Mouse (Mus musculus): ENCODE measurements around the gene Cmtm4. TPM values are rescaled to one million over a fixed set of nuclear protein-coding genes. Genes with fewer than 3 reads are reported as not detected.

Cmtm4 gene
- polyA plus RNA-seq, 1 experiment from 2014 or later: 2.2 TPM

DNA sequence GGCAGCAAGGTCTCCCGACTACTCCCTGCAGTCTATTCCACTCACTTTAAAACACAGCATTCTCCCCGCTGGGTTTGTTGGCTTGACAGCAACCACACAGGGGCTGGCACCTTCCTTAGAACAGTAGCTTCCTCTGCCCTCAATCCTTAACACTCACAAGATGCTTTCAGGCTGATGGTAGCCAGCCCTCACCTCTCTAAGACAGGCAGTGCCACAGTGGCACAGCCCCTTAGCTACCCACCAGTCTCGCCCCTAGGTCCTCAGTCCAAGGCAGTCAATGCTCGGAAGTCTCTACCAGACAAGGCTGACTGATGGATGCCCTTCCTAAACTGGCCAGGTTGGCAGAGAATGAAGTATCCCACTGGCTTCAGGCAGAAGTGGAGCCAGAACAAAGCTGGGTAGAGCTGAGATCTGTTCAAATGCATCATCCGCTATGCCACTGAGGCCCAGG lies 14.6 kb downstream of the Cmtm4 start:
- DNase-seq (ENCODE audit: low spot score): no peak
- H3K4me1 ChIP-seq: peaks cover 65% of the 10 kb centered on the region
- no peak overlapping the region for H3K27ac ChIP-seq (replicated peaks)

DNA sequence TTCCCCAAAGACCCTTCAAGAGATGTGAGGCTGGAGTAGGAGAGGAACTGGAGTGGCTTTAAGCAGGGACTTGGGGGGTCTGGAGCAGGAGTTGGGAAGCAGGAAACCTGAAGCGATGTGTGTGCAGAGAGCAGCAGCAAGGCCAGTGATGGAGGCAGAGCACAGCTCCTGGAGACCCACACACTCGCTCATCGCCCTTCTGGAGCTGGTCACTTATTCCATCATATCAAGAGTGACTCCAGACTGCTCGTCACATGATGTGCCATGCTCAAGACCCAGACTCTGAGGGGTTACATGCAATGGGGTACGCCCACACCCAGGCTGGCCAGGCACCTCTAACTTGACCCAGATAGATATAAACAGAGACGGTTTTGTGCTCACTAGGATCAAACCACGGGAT lies 15.3 kb downstream of the Cmtm4 start:
- H3K4me1 ChIP-seq: peaks cover 65% of the 10 kb centered on the region
- no peak overlapping the region for H3K27ac ChIP-seq (replicated peaks)
- no peak overlapping the region for H3K4me3 ChIP-seq
- no peak for DNase-seq (ENCODE audit: low spot score)
- H3K9me3 ChIP-seq: no peaks in the 10 kb centered on the region
- 86% methylated on average over 7 of the region's 7 CpGs for WGBS
- H3K36me3 ChIP-seq (replicated peaks): no peaks in the 10 kb centered on the region
- no peaks in the 10 kb centered on the region for H3K27me3 ChIP-seq (replicated peaks; ENCODE audit: low read depth, poor library complexity, severe bottlenecking)

More for the DNA sequence above, 14.6 kb downstream of the Cmtm4 start:
- Histone ChIP-seq H3K9me3 (no peaks in the 10 kb centered on the region), H3K36me3 (replicated peaks) (no peaks in the 10 kb centered on the region), H3K4me3 (no peak overlapping the region), H3K27me3 (replicated peaks; ENCODE audit: low read depth, poor library complexity, severe bottlenecking) (no peaks in the 10 kb centered on the region)
- WGBS: 75% methylated on average over 5 of the region's 5 CpGs

DNA sequence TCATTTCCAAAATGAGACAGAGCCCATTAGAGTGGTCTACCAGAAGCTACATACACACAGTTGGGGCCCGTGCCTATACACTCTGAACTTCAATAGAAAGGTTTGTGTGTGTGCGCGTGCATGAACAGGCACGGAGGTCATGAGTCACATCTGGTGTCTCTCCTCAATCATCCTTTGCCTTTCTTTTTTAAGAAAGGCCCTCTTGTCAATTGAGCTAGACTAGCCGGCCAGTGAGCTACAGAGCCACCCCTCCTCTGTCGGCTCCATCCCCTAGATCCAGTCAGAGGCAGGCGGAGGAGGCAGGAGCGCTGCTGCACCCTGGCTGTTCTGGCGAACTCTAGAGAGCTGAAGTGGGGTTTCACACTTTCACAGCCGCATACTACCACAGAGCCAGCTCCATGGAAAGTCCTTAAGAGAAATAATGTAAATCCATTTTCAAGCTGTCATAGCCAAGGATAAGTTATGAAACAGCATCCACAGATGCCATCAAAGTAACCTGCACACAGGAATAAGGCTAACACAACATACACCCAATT lies 16.2 kb downstream of the Cmtm4 start:
- WGBS: 34% methylated on average over 10 of the region's 10 CpGs

DNA sequence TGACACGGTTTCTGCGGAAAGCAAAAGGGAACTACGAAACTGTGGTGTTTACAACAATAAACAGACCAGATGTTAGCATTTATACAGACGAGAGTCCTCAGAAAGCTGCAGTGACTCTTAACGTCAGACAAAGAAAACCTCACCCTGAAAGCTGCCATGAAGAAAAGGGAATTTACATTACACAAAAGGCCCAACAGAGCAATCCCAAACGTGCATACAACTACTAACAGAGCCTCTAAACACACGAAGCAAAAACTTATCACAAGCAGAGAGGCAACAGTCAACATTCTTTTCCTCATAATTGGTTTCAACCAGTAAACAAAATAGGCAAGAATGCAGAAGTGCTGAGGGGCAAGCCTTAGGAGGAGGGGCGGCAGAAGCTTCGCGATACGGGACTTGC lies 18.9 kb downstream of the Cmtm4 start:
- DNase-seq (ENCODE audit: low spot score): no peak

More for the DNA sequence above, 16.2 kb downstream of the Cmtm4 start:
- H3K36me3 ChIP-seq (replicated peaks): no peaks in the 10 kb centered on the region
- H3K9me3 ChIP-seq: no peaks in the 10 kb centered on the region
- H3K4me3 ChIP-seq: no peak overlapping the region
- peak; percentile 45 for DNase-seq (ENCODE audit: low spot score)
- peaks cover 69% of the 10 kb centered on the region for H3K4me1 ChIP-seq
- H3K27me3 ChIP-seq (replicated peaks; ENCODE audit: low read depth, poor library complexity, severe bottlenecking): no peaks in the 10 kb centered on the region
- peak overlapping the region; percentile 24; the same call in 1 of the 2 replicates for H3K27ac ChIP-seq (replicated peaks)

DNA sequence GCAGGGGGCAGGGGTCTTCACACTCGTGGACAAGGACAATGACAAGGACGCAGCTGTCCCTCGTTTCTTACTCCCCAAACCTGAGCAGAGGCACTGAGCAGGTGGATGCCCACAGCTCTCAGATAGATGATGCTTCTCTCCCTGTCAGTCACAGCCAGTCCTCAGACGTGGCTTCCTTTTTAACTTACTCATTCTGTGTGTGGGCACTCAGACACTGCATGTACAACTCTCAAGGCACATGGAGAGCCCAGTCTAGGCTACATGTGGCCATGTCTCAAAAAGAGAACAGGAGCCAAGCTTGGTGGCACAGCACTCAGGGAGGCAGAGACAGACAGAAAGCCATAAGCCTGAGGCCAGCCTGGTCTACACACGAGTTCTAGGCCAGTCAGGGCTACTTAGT lies 19.6 kb downstream of the Cmtm4 start:
- peaks cover 49% of the 10 kb centered on the region for H3K4me1 ChIP-seq
- H3K36me3 ChIP-seq (replicated peaks): no peaks in the 10 kb centered on the region
- H3K27ac ChIP-seq (replicated peaks): peak overlapping the region; percentile 54; the same call in 1 of the 2 replicates
- WGBS: 67% methylated on average over 5 of the region's 5 CpGs
- no peak for DNase-seq (ENCODE audit: low spot score)
- H3K27me3 ChIP-seq (replicated peaks; ENCODE audit: low read depth, poor library complexity, severe bottlenecking): no peaks in the 10 kb centered on the region
- H3K9me3 ChIP-seq: no peaks in the 10 kb centered on the region
- H3K4me3 ChIP-seq: no peak overlapping the region

More for the DNA sequence above, 18.9 kb downstream of the Cmtm4 start:
- Histone ChIP-seq H3K9me3 (no peaks in the 10 kb centered on the region), H3K27ac (replicated peaks) (no peak overlapping the region), H3K27me3 (replicated peaks; ENCODE audit: low read depth, poor library complexity, severe bottlenecking) (no peaks in the 10 kb centered on the region), H3K4me1 (peaks cover 56% of the 10 kb centered on the region), H3K36me3 (replicated peaks) (no peaks in the 10 kb centered on the region), H3K4me3 (no peak overlapping the region)
- 57% methylated on average over 11 of the region's 11 CpGs for WGBS

DNA sequence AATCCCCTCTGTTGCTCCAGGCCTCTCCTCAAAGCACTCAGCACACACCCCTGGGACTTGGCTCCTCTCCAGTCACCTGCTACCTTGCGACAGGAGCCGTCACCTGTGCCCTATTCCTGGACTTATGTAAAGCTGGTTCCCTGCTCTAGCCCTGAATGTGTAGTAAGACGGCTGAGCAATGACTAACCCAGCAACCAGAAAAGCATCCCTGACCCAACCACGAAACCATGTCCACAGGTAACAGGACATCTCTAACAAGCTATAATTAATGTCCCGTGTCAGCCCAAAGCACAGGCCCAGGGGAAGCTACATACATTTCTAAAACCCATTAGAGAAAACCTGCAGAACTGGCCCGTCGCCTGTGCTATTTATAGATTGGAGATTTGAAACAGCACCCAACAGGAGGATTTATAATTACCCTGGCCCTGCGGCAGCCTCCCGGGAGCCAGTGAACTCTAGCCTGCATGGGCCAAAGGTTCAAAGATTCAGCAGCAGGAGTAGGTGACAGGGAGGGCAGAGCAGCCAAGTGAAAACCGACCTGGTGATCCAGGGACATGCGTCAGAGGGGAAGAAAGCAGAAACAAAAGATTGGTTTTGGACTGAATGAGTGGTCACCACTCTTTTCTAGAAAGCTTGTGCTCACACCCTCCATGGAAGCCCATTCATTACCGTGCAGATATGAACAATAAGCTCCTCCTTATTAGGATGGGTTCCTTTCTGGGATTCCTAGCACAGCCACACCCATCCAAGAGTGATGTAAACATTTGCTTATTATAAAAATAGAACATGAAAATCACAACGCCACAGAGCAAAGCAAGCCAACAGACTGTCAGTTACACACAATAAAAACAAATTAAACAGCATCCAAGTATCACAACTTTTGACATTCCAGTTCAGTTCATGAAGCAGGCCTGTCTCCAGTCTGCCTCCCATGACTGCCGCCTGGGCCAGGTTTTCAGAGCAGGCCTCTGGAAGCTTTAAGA lies 20.5 kb downstream of the Cmtm4 start:
- Histone ChIP-seq H3K36me3 (replicated peaks) (no peaks in the 10 kb centered on the region), H3K27me3 (replicated peaks; ENCODE audit: low read depth, poor library complexity, severe bottlenecking) (no peaks in the 10 kb centered on the region), H3K4me3 (no peak overlapping the region), H3K9me3 (no peaks in the 10 kb centered on the region), H3K27ac (replicated peaks) (peak overlapping the region; percentile 54; the same call in 1 of the 2 replicates), H3K4me1 (peaks cover 41% of the 10 kb centered on the region)
- 56% methylated on average over 14 of the region's 14 CpGs for WGBS
- peak; percentile 35 for DNase-seq (ENCODE audit: low spot score)

DNA sequence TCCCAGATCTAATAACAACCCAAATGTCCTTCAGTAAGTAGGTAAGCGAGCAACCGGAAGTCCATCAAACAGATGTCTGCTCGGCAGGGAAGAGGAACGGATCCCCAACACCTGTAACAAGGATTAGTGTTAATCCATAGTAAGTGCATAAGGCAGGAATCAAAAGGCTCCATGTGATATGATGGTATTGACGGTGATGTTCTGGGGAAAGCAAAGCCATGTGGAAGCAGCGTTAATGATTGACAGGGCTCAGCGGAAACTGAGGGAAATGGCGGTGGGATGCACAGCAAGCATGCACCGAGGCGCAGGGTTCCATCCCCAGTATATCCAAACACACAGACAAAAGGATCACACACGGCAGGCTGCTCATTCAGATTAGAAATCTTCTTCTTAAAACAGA lies 21.3 kb downstream of the Cmtm4 start:
- Histone ChIP-seq H3K36me3 (replicated peaks) (no peaks in the 10 kb centered on the region), H3K4me1 (peaks cover 38% of the 10 kb centered on the region)
- 78% methylated on average over 11 of the region's 11 CpGs for WGBS

DNA sequence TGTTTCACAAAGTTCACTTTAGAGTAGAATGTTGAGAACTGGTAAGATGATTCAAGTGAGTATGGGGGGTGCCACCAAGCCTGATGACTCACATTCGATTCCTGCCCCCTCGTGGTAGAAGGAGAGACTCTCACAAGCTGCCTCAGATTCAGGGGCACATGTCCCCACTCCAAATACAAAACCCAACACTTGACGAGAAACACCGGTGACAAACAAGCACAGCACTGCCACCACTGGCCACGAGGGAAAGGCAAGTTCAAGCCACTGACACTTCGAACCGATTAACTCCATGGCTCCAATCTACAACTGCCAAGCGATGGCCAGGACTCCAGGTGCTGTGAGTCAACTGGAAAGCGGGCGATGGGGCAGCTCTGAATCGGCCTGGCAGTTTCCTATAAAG lies 21.8 kb downstream of the Cmtm4 start:
- Histone ChIP-seq H3K4me3 (no peak overlapping the region), H3K27me3 (replicated peaks; ENCODE audit: low read depth, poor library complexity, severe bottlenecking) (no peaks in the 10 kb centered on the region), H3K9me3 (no peaks in the 10 kb centered on the region), H3K36me3 (replicated peaks) (no peaks in the 10 kb centered on the region), H3K4me1 (peaks cover 33% of the 10 kb centered on the region), H3K27ac (replicated peaks) (no peak overlapping the region)
- DNase-seq (ENCODE audit: low spot score): no peak
- WGBS: 84% methylated on average over 11 of the region's 11 CpGs

More for the DNA sequence above, 21.3 kb downstream of the Cmtm4 start:
- no peak overlapping the region for H3K27ac ChIP-seq (replicated peaks)
- H3K9me3 ChIP-seq: no peaks in the 10 kb centered on the region
- H3K27me3 ChIP-seq (replicated peaks; ENCODE audit: low read depth, poor library complexity, severe bottlenecking): no peaks in the 10 kb centered on the region
- no peak for DNase-seq (ENCODE audit: low spot score)
- H3K4me3 ChIP-seq: no peak overlapping the region

DNA sequence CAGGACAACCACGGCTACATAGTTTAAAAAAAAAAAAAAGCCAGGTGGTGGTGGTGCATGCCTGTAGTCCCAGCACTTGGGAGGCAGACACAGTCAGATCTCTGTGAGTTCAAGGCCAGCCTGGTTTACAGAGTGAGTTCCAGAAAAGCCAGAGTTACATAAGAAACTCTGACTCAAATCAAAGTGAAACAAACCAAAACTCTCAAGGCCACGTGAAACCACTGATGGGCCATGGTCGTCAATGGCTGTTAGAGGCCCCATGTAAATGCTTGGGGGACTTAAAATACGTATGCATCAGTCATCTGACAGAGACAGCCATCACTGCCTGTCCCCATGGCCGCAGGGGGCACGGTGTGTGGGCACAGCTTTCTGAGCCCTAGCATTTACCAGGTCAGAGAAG lies 24.5 kb downstream of the Cmtm4 start:
- H3K27ac ChIP-seq (replicated peaks): no peak overlapping the region
- 89% methylated on average over 6 of the region's 6 CpGs for WGBS

DNA sequence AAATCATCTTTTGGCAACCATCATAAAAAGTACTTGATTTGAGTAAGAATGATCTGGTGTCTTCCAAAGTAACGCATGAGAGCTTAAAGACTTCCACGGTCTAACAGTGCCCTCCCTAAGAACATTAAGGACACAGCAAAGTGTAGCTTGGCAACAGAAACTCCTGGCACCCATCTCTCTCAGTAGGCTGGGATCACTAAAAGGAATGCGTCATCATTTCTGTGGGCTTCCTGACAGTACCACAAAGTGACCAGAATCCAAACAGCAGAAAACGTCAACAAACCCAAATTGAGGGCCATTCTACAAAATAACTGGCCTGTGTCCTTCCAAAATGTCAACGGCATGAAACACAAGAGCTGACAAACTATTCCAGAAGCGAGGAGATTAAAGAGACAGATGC lies 25.5 kb downstream of the Cmtm4 start:
- Histone ChIP-seq H3K36me3 (replicated peaks) (peaks cover 5% of the 10 kb centered on the region; the same call in 1 of the 2 replicates), H3K4me3 (no peak overlapping the region), H3K27me3 (replicated peaks; ENCODE audit: low read depth, poor library complexity, severe bottlenecking) (no peaks in the 10 kb centered on the region), H3K9me3 (no peaks in the 10 kb centered on the region), H3K27ac (replicated peaks) (no peak overlapping the region), H3K4me1 (peaks cover 33% of the 10 kb centered on the region)
- 87% methylated on average over 6 of the region's 6 CpGs for WGBS
- DNase-seq (ENCODE audit: low spot score): no peak

More for the DNA sequence above, 24.5 kb downstream of the Cmtm4 start:
- no peaks in the 10 kb centered on the region for H3K9me3 ChIP-seq
- DNase-seq (ENCODE audit: low spot score): no peak
- peaks cover 35% of the 10 kb centered on the region for H3K4me1 ChIP-seq
- H3K27me3 ChIP-seq (replicated peaks; ENCODE audit: low read depth, poor library complexity, severe bottlenecking): no peaks in the 10 kb centered on the region
- H3K4me3 ChIP-seq: no peak overlapping the region
- no peaks in the 10 kb centered on the region for H3K36me3 ChIP-seq (replicated peaks)

DNA sequence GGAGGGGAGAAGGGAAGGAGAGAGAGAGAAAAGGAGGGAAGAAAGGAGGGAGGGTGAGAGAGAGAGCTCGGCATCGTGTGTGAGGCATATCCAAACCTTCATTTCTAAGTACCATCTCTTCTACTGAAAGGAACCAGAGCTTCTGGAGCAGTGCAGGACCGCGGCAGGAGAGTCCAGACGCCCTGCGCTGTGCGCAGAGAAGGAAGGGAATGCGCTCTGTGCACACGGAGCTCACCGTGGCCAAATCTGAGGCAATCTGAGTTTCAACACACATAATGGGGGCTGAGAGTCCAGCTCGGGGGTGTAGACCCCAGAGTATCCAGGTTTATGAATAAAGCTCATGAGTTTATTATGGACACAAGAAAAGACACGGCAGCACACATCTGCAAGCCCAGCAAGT lies 26.0 kb downstream of the Cmtm4 start:
- 84% methylated on average over 12 of the region's 12 CpGs for WGBS
- Histone ChIP-seq H3K9me3 (no peaks in the 10 kb centered on the region), H3K4me1 (peaks cover 29% of the 10 kb centered on the region)

DNA sequence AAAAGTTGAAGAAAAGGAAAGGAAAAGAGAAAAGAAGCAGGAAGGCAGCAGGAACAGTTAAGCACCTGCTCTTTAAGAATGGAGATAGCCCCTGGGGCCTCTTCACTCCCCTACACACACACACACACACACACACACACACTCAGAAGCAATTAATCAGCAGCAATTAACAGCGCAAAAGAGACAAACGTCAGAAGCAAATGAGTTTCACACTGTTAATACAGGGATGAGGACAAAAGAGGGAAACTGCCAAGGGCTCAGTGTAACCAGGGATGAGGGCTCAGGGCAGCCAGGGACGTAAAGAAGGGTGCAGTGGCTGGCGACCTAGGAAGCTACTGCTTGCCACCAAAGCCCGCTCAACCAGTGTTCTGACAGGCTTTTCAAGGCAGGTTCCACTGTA lies 28.2 kb downstream of the Cmtm4 start:
- 52% methylated on average over 5 of the region's 5 CpGs for WGBS
- Histone ChIP-seq H3K27me3 (replicated peaks; ENCODE audit: low read depth, poor library complexity, severe bottlenecking) (no peaks in the 10 kb centered on the region), H3K36me3 (replicated peaks) (peaks cover 7% of the 10 kb centered on the region; the same call in 1 of the 2 replicates), H3K4me3 (no peak overlapping the region), H3K27ac (replicated peaks) (no peak overlapping the region), H3K4me1 (peaks cover 22% of the 10 kb centered on the region), H3K9me3 (no peaks in the 10 kb centered on the region)
- no peak for DNase-seq (ENCODE audit: low spot score)

More for the DNA sequence above, 26.0 kb downstream of the Cmtm4 start:
- no peak overlapping the region for H3K4me3 ChIP-seq
- no peaks in the 10 kb centered on the region for H3K27me3 ChIP-seq (replicated peaks; ENCODE audit: low read depth, poor library complexity, severe bottlenecking)
- H3K36me3 ChIP-seq (replicated peaks): peaks cover 5% of the 10 kb centered on the region; the same call in 1 of the 2 replicates
- no peak overlapping the region for H3K27ac ChIP-seq (replicated peaks)
- no peak for DNase-seq (ENCODE audit: low spot score)

Data from embryonic facial prominence, embryonic 10.5 days (tissue).